12 mouse cellular contexts compared by ENCODE assay signal in the genomic region with DNA sequence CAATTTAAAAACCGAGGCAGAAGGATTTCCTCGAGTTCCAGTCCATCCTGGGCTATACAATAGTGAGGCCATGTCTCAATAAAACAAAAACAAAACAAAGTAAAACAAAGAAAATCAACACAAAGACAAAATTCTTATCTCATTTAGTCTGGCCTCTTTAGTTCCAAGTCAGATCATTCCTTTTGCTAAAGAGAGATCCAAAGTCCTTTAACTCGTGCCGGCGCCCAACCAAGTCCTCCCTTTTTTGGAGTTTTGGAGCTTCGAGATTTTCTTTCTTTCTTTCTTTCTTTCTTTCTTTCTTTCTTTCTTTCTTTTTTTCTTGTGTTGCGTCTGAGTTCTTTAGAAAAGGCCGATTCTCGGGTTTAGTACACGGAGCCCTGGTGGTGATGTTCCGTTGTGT. TPM values are rescaled to one million over a fixed set of nuclear protein-coding genes. Genes with fewer than 3 reads are reported as not detected.
DNase-seq lines count a peak whose midpoint lies in the region; ATAC-seq and TF ChIP-seq lines count a peak whose summit lies in the region.
"Had no signal": no experiment of that assay in that cellular context is flagged by ENCODE, and none has a peak within 500 bp of the region (broad histone marks: within the 10 kb centered on the region; RNA-seq: fewer than 3 reads in every experiment).

No protein-coding gene starts in this region.

- WGBS in lung, embryonic 14.5 days, result 2% methylated on average over 11 of the region's 11 CpGs
- 12% methylated on average over 11 of the region's 11 CpGs for WGBS in lung, adult 2 months
- WGBS in embryonic facial prominence, embryonic 14.5 days, result 2% methylated on average over 11 of the region's 11 CpGs
- WGBS in intestine, embryonic 15.5 days, result 9% methylated on average over 11 of the region's 11 CpGs
- WGBS in neural tube, embryonic 13.5 days, result under 1% methylated on average over 11 of the region's 11 CpGs

- TF ChIP-seq CTCF in lung, embryonic 14.5 days (IDR thresholded peaks at IDR 0.05; ENCODE audit: low read depth), result no peak
- TF ChIP-seq CTCF in lung, adult 2 months (IDR thresholded peaks at IDR 0.05; ENCODE audit: insufficient read depth, low read length), result no peak

- H3K36me3 ChIP-seq in lung, embryonic 14.5 days (ENCODE audit: insufficient read depth), result no peaks in the 10 kb centered on the region
- H3K36me3 ChIP-seq in embryonic facial prominence, embryonic 14.5 days (ENCODE audit: control insufficient read depth, insufficient read depth, low read length), result no peaks in the 10 kb centered on the region
- no peaks in the 10 kb centered on the region for H3K36me3 ChIP-seq in intestine, embryonic 15.5 days
- H3K36me3 ChIP-seq in neural tube, embryonic 13.5 days, result no peaks in the 10 kb centered on the region

- peaks cover 6% of the 10 kb centered on the region; the same call in 1 of the 2 replicates for H3K27me3 ChIP-seq in lung, embryonic 14.5 days (ENCODE audit: insufficient read depth, low read length)
- peaks cover 22% of the 10 kb centered on the region for H3K27me3 ChIP-seq in embryonic facial prominence, embryonic 14.5 days (replicated peaks; ENCODE audit: control insufficient read depth, insufficient read depth, low read length)
- H3K27me3 ChIP-seq in intestine, embryonic 15.5 days (replicated peaks), result 0 out of 2 replicates have a peak, but pooled peaks cover 3% of the 10 kb centered on the region
- H3K27me3 ChIP-seq in neural tube, embryonic 13.5 days, result peaks cover 85% of the 10 kb centered on the region
- H3K27me3 ChIP-seq: Patski had no signal

- peak; percentile 39 for DNase-seq in lung, embryonic 14.5 days
- DNase-seq in lung, adult 2 months, result no peak
- no peak for DNase-seq in embryonic facial prominence, embryonic 14.5 days (ENCODE audit: low spot score)
- no peak for DNase-seq in spleen, postnatal 10 days (ENCODE audit: low spot score in 2 of 2)
- no peak for DNase-seq in layer of hippocampus, postnatal 10 days (ENCODE audit: low spot score in 2 of 2)
- DNase-seq in adrenal gland, adult (ENCODE audit: inconsistent age in 2 of 2, low spot score in 1 of 2), result no peak
- DNase-seq: cerebellum, adult 18-20 months; gastrocnemius, postnatal 14 days had no signal

- H3K27ac ChIP-seq in lung, embryonic 14.5 days (ENCODE audit: low read depth), result no peak overlapping the region
- no peak overlapping the region for H3K27ac ChIP-seq in embryonic facial prominence, embryonic 14.5 days (replicated peaks; ENCODE audit: low read depth, low read length)
- no peak overlapping the region for H3K27ac ChIP-seq in intestine, embryonic 15.5 days
- no peak overlapping the region for H3K27ac ChIP-seq in neural tube, embryonic 13.5 days (replicated peaks)
- H3K27ac ChIP-seq: left cerebral cortex, adult 2 months had no signal

- H3K4me2 ChIP-seq in lung, embryonic 14.5 days, result peak overlapping the region; percentile 89
- peak overlapping the region; percentile 61 for H3K4me2 ChIP-seq in embryonic facial prominence, embryonic 14.5 days (ENCODE audit: low read depth, low read length)
- H3K4me2 ChIP-seq in intestine, embryonic 15.5 days (replicated peaks), result peak overlapping the region; percentile 74
- peak overlapping the region; percentile 55 for H3K4me2 ChIP-seq in neural tube, embryonic 13.5 days

- TF ChIP-seq POLR2A in lung, adult 2 months (IDR thresholded peaks at IDR 0.05; ENCODE audit: borderline replicate concordance, extremely low read depth, low read depth, low read length), result no peak

- ATAC-seq in lung, embryonic 14.5 days (ENCODE audit: insufficient read depth), result no peak
- ATAC-seq in embryonic facial prominence, embryonic 14.5 days (ENCODE audit: low read depth), result no peak
- ATAC-seq in intestine, embryonic 15.5 days, result no peak
- no peak for ATAC-seq in neural tube, embryonic 13.5 days (ENCODE audit: low read depth)
- ATAC-seq: Patski had no signal

- H3K4me3 ChIP-seq in lung, embryonic 14.5 days (ENCODE audit: low read depth, low read length), result peak overlapping the region; percentile 54
- no peak overlapping the region for H3K4me3 ChIP-seq in lung, adult 2 months (replicated peaks; ENCODE audit: extremely low read depth, low read depth, low read length)
- H3K4me3 ChIP-seq in embryonic facial prominence, embryonic 14.5 days (ENCODE audit: low read depth, low read length), result peak overlapping the region; percentile 48
- peak overlapping the region; percentile 38 for H3K4me3 ChIP-seq in intestine, embryonic 15.5 days (replicated peaks)
- peak overlapping the region; percentile 34; the same call in 1 of the 2 replicates for H3K4me3 ChIP-seq in neural tube, embryonic 13.5 days

- 0 out of 2 replicates have a peak, but pooled peaks cover 11% of the 10 kb centered on the region for H3K4me1 ChIP-seq in lung, embryonic 14.5 days (ENCODE audit: insufficient read depth)
- H3K4me1 ChIP-seq in lung, adult 2 months (ENCODE audit: control insufficient read depth, insufficient read depth, low read length), result no peaks in the 10 kb centered on the region
- H3K4me1 ChIP-seq in embryonic facial prominence, embryonic 14.5 days (ENCODE audit: control insufficient read depth, insufficient read depth, low read length), result no peaks in the 10 kb centered on the region
- 0 out of 2 replicates have a peak, but pooled peaks cover 3% of the 10 kb centered on the region for H3K4me1 ChIP-seq in intestine, embryonic 15.5 days (replicated peaks)
- peaks cover 19% of the 10 kb centered on the region for H3K4me1 ChIP-seq in neural tube, embryonic 13.5 days (replicated peaks)

- H3K9ac ChIP-seq in lung, embryonic 14.5 days, result peak overlapping the region; percentile 20; the same call in 1 of the 2 replicates
- no peak overlapping the region for H3K9ac ChIP-seq in embryonic facial prominence, embryonic 14.5 days (ENCODE audit: low read depth, low read length)
- no peak overlapping the region for H3K9ac ChIP-seq in intestine, embryonic 15.5 days
- no peak overlapping the region for H3K9ac ChIP-seq in neural tube, embryonic 13.5 days

- H3K9me3 ChIP-seq in lung, embryonic 14.5 days (ENCODE audit: low read depth, low read length), result no peaks in the 10 kb centered on the region
- H3K9me3 ChIP-seq in embryonic facial prominence, embryonic 14.5 days (ENCODE audit: control insufficient read depth, low read length), result no peaks in the 10 kb centered on the region
- no peaks in the 10 kb centered on the region for H3K9me3 ChIP-seq in intestine, embryonic 15.5 days
- no peaks in the 10 kb centered on the region for H3K9me3 ChIP-seq in neural tube, embryonic 13.5 days

RNA-seq across cellular contexts. Expression of gene Zfp184, which starts 27.4 kb away (rescaled TPM):
- polyA plus RNA-seq in lung, embryonic 14.5 days (2014; fragmentation: Nextera tagmentation; extraction: Ambion mirVana), result 16.0 and 16.4 TPM in 2 replicates
- 0.53 and 0.60 TPM in 2 replicates for polyA plus RNA-seq in lung, adult 2 months (2012; rRNA removed)
- polyA plus RNA-seq in embryonic facial prominence, embryonic 14.5 days (2014; fragmentation: Nextera tagmentation; extraction: Ambion mirVana), result 7.6 and 8.9 TPM in 2 replicates
- 6.2 and 7.5 TPM in 2 replicates for polyA plus RNA-seq in intestine, embryonic 15.5 days (2015; fragmentation: Nextera tagmentation; extraction: Ambion mirVana)
- 16.0 and 16.3 TPM in 2 replicates for polyA plus RNA-seq in neural tube, embryonic 13.5 days (2015; fragmentation: Nextera tagmentation; extraction: Ambion mirVana)
- 1 to 10 TPM; 5.1 to 6.0 TPM for total RNA-seq in layer of hippocampus, postnatal 10 days (2021)
